Mouse (Mus musculus): Measurements from ENCODE around the gene Fez2.

The Fez2 gene

DNA sequence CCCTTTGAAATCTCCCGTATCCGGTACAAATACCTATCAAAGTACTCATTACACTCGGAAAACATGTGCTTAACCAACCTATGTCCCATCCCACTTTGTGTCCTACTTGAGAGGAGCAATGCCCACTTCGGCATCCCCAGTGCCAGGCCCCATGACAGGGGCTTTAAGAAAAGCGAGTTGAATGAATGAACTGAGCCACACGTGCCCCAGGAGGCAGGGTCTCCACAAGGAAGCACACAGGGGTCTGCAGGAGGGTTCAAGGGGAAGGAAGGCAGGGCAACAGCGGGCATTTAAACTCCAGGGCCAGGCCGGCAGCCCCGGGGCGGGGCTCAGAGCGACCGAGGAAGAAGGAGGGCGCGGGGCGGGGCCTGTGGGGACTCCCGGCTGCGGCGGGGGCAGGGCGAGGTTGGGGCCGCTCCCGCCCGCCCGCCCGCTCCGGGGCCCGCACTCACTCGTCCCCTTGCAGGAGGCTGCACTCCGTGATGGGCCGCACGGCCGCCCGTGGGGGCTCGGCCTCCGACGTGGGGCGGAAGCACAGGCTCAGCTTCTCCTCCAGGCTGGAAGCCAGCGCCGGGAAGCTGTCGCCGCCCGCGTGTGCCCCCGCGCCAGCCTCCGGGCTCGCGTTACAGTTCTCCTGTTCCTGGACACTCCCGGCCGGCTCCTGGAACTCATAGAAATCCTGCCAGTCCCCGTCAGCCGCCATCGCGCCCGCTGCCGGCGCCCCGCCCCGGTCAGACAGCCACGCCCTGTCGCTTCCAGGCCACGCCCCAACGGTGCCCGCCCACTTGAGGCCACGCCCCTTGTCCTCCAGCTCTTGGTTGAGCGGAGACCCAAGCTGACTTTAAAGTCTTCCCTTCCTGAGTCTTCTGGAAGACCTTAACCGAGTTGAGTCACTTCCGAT lies at the start of gene Fez2:
Gene Fez2, minus strand, starts transcription at position 772 of the 901 bp plus-strand sequence.
- peak; percentile 91 for DNase-seq

GRCm38 (mm10) chr17:78465500-78465899 lies 47.5 kb upstream of the Fez2 start:
- no peak for DNase-seq

- no peak for DNase-seq
Observed at GRCm38 (mm10) chr17:78465071-78465470, 47.1 kb upstream of the Fez2 start.

GRCm38 (mm10) chr17:78460140-78460539 lies 42.2 kb upstream of the Fez2 start:
- no peak for DNase-seq

GRCm38 (mm10) chr17:78455556-78455955 lies 37.6 kb upstream of the Fez2 start:
- peak; percentile 9 for DNase-seq

- peak; percentile 55 for DNase-seq
Observed at GRCm38 (mm10) chr17:78455114-78455513, 37.2 kb upstream of the Fez2 start.

GRCm38 (mm10) chr17:78454189-78454977 lies 36.4 kb upstream of the Fez2 start:
- DNase-seq: peak; percentile 27

DNA sequence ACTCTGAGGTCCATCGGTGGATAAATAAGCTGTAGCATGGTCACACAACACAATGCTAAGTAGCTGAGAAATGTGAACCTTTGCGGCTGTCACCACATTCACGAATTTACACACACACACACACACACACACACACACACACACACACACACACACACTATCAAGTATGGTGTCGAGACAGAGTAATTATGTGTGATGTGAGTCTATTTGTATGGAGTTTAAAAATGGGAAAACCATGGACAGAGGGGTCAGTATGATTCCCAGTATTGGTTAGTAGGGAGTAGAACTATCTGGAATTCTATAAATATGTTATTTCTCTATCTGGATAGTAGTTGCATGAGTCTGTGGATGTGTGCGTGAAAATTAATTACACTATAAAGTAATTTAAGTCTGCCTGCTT lies 35.6 kb upstream of the Fez2 start:
- no peak for DNase-seq

DNA sequence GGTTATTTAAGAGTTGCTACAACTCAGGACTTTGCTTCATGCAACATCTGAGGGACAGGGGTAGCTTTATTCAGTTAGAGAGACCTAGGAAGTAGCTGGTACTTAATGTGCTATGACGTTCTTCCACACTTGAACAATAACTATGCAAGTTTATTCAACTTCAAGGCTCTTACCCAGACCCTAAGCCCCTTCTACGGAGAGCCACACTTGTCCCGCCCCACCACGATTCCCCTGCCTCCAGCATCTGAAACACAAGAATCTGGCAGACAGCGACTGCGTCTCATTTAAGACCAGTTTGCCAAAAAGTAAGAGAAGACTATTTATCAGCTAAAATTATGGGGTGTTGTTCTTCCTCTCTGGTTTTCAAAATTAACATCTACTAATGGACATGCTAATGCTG lies 33.9 kb upstream of the Fez2 start:
- DNase-seq: no peak

DNA sequence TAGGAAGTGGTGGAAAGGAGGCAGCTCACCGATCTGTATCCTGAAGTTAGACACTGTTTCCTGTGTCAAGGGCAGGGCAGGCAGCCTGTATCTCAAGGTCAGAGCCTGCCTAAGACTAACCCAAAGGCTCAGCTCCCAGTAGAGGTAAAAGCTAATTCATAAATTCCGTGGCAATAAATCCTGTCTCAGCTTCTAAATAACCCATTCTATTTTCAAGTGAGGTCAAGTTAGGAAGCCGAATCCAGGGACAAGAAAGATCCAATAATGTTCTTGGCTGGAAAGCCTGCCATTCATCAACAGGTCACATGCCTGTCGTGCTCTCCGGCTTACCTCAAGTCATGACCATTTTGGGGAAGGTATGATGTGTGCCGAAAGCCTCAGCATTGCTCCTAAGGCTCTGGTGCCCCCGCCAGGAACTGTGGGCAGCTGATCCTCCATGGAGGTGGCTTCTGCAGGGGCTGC lies 33.4 kb upstream of the Fez2 start:
- no peak for DNase-seq

DNA sequence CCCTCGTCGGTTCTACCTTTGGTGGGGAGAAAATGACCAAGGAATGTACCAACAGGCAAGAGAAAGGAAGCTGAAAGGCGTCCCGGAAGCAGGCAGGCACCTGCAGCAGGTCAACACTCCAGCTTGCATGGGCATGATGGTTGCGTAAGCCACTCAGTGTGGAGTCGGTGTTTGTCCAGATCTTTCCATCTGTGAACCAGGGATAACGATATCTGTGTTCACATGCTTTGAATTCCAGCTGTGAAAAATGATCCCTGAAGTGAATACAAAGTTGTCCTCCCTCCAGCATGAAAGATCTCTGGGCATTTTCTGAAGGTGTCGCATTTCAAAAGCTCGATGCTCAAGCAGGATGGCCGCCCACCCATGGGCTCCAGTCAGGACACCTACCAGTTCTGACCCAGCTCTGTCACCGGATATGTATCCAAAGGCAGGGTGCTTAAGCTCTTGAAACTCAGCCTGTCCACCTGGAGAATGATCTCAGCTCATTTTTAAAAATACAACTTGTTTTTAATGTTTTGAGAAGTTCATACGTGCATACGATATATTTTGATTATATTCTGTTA lies 31.8 kb upstream of the Fez2 start:
- DNase-seq: no peak

GRCm38 (mm10) chr17:78444826-78445225 lies 26.9 kb upstream of the Fez2 start:
- DNase-seq: no peak

- no peak for DNase-seq
Observed at GRCm38 (mm10) chr17:78440771-78441170, 22.8 kb upstream of the Fez2 start.

DNA sequence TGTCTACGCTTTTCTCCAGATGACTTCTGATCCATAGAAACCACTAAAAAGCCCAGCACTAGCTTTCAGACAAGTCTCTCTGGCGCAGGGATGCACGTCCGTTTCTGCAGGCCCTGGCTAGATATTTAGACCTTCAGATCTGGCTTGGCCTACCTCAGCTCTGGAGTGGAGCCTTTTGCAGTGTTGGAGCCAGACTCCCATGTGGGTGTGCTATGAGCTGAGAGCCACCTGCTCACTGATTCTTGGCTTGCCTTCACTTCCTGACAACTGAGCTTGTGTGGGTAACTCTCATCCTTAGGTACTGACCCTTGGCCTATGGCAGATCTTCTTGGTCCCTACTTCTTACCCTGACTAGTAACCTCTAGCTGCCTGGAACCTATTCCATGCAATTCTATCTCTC lies 19.2 kb upstream of the Fez2 start:
- no peak for DNase-seq

GRCm38 (mm10) chr17:78435661-78436060 lies 17.7 kb upstream of the Fez2 start:
- DNase-seq: no peak

DNA sequence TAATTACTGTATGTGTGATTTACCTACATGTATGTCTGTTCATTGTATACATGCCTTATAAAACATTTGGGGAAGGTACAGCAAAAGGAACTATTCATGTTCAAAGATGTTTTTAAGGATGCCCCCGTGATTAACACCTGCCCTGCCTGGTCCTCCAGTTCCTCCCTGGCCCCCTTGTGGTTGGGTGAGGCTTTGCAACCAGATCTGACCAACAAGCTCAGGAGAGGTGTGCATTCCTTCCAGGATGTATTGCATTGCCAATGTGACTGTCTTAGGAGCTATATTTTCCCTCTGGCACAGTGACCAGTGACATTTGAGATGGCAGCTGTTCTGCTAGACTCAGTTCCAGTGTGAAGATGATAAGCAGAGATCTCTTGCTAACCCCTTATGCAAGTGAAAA lies 16.8 kb upstream of the Fez2 start:
- no peak for DNase-seq

DNA sequence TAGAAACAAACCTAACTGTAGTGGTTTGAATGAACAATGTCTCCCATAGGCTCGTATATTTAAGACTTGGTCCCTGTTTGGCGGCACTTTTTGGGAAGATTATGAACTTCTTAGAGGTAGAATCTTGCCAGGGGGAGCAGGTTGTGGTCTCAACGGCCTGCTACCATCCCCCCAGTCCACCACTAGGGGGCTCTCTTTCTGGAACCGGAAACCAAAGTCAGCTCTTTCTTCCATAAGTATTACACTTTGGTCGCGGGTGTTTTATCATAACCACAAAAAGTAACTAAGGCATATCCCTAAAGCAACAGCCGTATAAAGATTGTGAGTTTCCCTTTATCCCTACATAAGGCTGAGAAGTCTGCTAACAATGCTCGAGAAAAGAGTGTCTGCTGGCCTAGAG lies 12.4 kb upstream of the Fez2 start:
- DNase-seq: no peak

- no peak for DNase-seq
Observed at GRCm38 (mm10) chr17:78429051-78429450, 11.1 kb upstream of the Fez2 start.

GRCm38 (mm10) chr17:78425026-78425425 lies 7.1 kb upstream of the Fez2 start:
- DNase-seq: no peak

- peak; percentile 24 for DNase-seq
Observed at GRCm38 (mm10) chr17:78419216-78419615, 1.3 kb upstream of the Fez2 start.

DNA sequence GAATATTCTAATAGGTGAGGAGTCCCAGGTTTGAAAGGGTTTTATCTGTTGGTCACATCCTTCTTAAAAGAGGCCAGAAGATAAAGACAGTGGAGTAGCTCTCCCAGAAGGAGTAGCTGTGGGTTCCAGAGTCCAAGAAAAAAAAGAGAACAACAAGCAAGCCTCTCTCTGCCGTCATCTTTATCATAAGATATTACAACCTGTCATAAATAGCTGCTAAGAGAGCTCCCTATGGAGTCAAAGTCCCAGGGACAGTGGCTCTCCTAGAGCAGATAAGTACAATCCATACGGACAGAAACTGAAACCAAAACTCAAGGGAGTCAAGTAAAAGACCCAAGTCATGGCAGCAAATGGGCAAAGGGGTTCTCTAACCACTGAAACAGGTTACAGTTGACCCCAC lies 2.7 kb downstream of the Fez2 start:
- DNase-seq: no peak

GRCm38 (mm10) chr17:78409900-78410299 lies 8.1 kb downstream of the Fez2 start:
- DNase-seq: no peak

DNA sequence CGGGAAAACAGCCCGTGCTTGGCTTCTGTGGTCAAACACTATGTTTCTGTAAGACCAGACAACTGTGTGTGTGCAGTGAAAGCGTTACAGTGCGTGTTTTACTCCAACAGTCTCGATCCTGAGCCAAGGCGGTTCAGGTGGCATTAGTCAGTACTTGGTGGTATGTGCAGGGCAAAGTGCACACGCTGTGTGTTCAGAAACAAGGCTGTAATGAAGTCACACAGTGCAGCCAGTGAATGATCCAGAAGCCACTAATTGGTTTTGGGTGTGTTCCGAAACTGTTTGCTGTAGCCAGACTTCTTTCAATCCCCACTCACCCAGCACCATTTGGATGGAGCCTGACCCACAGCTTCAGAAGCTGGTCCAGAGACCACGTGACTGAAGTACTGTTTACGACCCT lies 9.6 kb downstream of the Fez2 start:
- DNase-seq: no peak

DNA sequence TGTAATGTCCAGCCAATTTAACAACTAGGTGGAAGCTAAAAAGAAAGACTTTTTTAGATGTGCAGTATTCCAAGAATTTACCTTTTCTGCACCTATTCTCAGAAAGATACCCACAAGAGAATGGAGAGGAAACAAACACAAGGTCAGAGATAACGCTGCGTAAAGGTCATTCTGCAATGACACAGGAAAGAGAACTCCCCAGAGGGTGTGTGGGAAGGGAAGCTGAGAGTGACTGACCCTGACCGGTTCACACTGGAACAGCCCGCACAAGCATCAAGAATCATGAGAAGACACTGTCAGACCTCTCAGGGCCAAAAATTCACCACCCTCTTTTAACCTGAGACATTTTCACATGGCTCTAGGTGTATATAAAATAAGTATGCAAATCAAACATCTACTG lies 10.4 kb downstream of the Fez2 start:
- no peak for DNase-seq

Data from layer of hippocampus, adult 9-11 months (tissue).